Mouse (Mus musculus): ENCODE results near the gene Aqp11.

Aqp11 gene

GRCm38 (mm10) chr7:97747176-97747707 is 9.2 kb upstream of the Aqp11 start:
- peak; percentile 71 for DNase-seq

GRCm38 (mm10) chr7:97745299-97745698 is 7.2 kb upstream of the Aqp11 start:
- peak; percentile 78 for DNase-seq

- DNase-seq: peak; percentile 17
Measured at GRCm38 (mm10) chr7:97741756-97742291, 3.7 kb upstream of the Aqp11 start.

- peak; percentile 41 for DNase-seq
Measured at GRCm38 (mm10) chr7:97740948-97741347, 2.9 kb upstream of the Aqp11 start.

GRCm38 (mm10) chr7:97737256-97737637 is 842 bp downstream of the Aqp11 start:
- DNase-seq: no peak

- DNase-seq: no peak
Measured at GRCm38 (mm10) chr7:97735886-97736420, 2.1 kb downstream of the Aqp11 start.

- DNase-seq: no peak
Measured at GRCm38 (mm10) chr7:97735021-97735420, 3.1 kb downstream of the Aqp11 start.

GRCm38 (mm10) chr7:97733606-97734005 is 4.5 kb downstream of the Aqp11 start:
- DNase-seq: peak; percentile 34

- no peak for DNase-seq
Measured at GRCm38 (mm10) chr7:97730427-97730826, 7.7 kb downstream of the Aqp11 start.

- DNase-seq: no peak
Measured at GRCm38 (mm10) chr7:97728666-97729614, 9.1 kb downstream of the Aqp11 start.

- DNase-seq: no peak
Measured at GRCm38 (mm10) chr7:97726778-97727177, 11.3 kb downstream of the Aqp11 start.

- no peak for DNase-seq
Measured at GRCm38 (mm10) chr7:97726080-97726479, 12.0 kb downstream of the Aqp11 start.

- DNase-seq: no peak
Measured at GRCm38 (mm10) chr7:97725401-97725800, 12.7 kb downstream of the Aqp11 start.

- DNase-seq: no peak
Measured at GRCm38 (mm10) chr7:97723646-97724538, 14.2 kb downstream of the Aqp11 start.

GRCm38 (mm10) chr7:97722278-97722918 is 15.7 kb downstream of the Aqp11 start:
- no peak for DNase-seq

- no peak for DNase-seq
Measured at GRCm38 (mm10) chr7:97720109-97720508, 18.0 kb downstream of the Aqp11 start.

- no peak for DNase-seq
Measured at GRCm38 (mm10) chr7:97719078-97719477, 19.0 kb downstream of the Aqp11 start.

GRCm38 (mm10) chr7:97717326-97717725 is 20.8 kb downstream of the Aqp11 start:
- DNase-seq: no peak

GRCm38 (mm10) chr7:97714651-97715050 is 23.4 kb downstream of the Aqp11 start:
- no peak for DNase-seq

GRCm38 (mm10) chr7:97709204-97709603 is 28.9 kb downstream of the Aqp11 start:
- DNase-seq: no peak

- no peak for DNase-seq
Measured at GRCm38 (mm10) chr7:97707809-97708208, 30.3 kb downstream of the Aqp11 start.

- no peak for DNase-seq
Measured at GRCm38 (mm10) chr7:97707123-97707522, 31.0 kb downstream of the Aqp11 start.
